Mouse (Mus musculus) liver, embryonic 14.5 days (tissue): Measurements from ENCODE around the gene Hoxb8. TPM values are rescaled to one million over a fixed set of nuclear protein-coding genes. Genes with fewer than 3 reads are reported as not detected.

Experiments
- ATAC-seq: fragments of 200-750 bp; cut with Nextera tagmentation; 2 replicates; pipeline ENCODE4 v1.8.0; 2017; ENCODE audit warnings: moderate number of reproducible peaks, mild to moderate bottlenecking, moderate library complexity; ENCODE audit not compliant: insufficient read depth
- DNase-seq, 3 experiments: peaks; one replicate each; pipeline ENCODE4 v3.0.0-alpha.2; 2012 to 2013; ENCODE audit warnings: low read depth in 3 of 3, low spot score in 3 of 3
- H3K27ac ChIP-seq: fragments of 300-500 bp; sonication (generic); 2 replicates; pipeline ENCODE4 v1.5.1; 2014; ENCODE audit warnings: moderate library complexity, mild to moderate bottlenecking, control low read depth, inconsistent platforms
- H3K27me3 ChIP-seq: fragments of 300-500 bp; sonication (generic); 2 replicates; pipeline ENCODE4 v1.6.1; 2014; ENCODE audit warnings: mild to moderate bottlenecking, low read length, moderate library complexity; ENCODE audit not compliant: control insufficient read depth, insufficient read depth
- H3K36me3 ChIP-seq: fragments of 300-500 bp; sonication (generic); replicated peaks from 2 replicates; pipeline ENCODE4 v1.6.1; 2014; ENCODE audit warnings: low read depth; ENCODE audit not compliant: control insufficient read depth, insufficient read depth
- H3K4me1 ChIP-seq, 2 experiments: fragments of 200-500 bp in 1 of 2; fragments of 300-500 bp in 1 of 2; sonication (generic) in 1 of 2; replicated peaks; 2 replicates each; pipeline ENCODE4 v1.6.1; 2012 to 2014; ENCODE audit warnings: antibody characterized with exemption in 1 of 2, inconsistent platforms in 1 of 2, low read length in 1 of 2; ENCODE audit not compliant: control insufficient read depth in 2 of 2, insufficient read depth in 2 of 2
- H3K4me2 ChIP-seq: fragments of 300-500 bp; sonication (generic); 2 replicates; pipeline ENCODE4 v1.6.1; 2014; ENCODE audit warnings: low read depth, mild to moderate bottlenecking, control low read depth, moderate library complexity
- H3K4me3 ChIP-seq, 2 experiments: fragments of 200-500 bp in 1 of 2; fragments of 300-500 bp in 1 of 2; sonication (generic) in 1 of 2; 2 replicates each; pipeline ENCODE4 v1.5.1; 2012 to 2014; ENCODE audit warnings: low read depth in 2 of 2, low read length in 2 of 2, mild to moderate bottlenecking in 2 of 2, control low read depth in 1 of 2, inconsistent platforms in 1 of 2, moderate library complexity in 1 of 2; ENCODE audit not compliant: insufficient read depth in 1 of 2
- H3K9ac ChIP-seq: fragments of 300-500 bp; sonication (generic); replicated peaks from 2 replicates; pipeline ENCODE4 v1.6.1; 2014; ENCODE audit warnings: mild to moderate bottlenecking, control low read depth, moderate library complexity
- H3K9me3 ChIP-seq: fragments of 300-500 bp; sonication (generic); 2 replicates; pipeline ENCODE4 v1.6.1; 2016; ENCODE audit warnings: low read length, mixed read lengths; ENCODE audit not compliant: control insufficient read depth
- CTCF ChIP-seq: IDR thresholded peaks from 2 replicates; pipeline ENCODE4 v1.5.1; 2016; ENCODE audit warnings: antibody characterized with exemption, low read depth, control low read depth
- EP300 ChIP-seq: IDR thresholded peaks from 2 replicates; pipeline ENCODE4 v1.6.1; 2016; ENCODE audit warnings: antibody characterized with exemption, low read depth
- WGBS: fragments of 180-500 bp; shearing (Covaris S2); extraction: QIAGEN DNeasy Blood & Tissue Kit; methylation state at CpG from one replicate; pipeline ENCODE4 v1.1.7; 2014; ENCODE audit not compliant: insufficient replicate concordance; 5-methylcytosine and 5-hydroxymethylcytosine counted together
- polyA plus RNA-seq, 2 experiments: library from polyadenylated mRNA; depleted of rRNA in 1 of 2; stranded (reverse) in 1 of 2; unstranded in 1 of 2; fragments of >200 nt; fragmentation: Nextera tagmentation in 1 of 2; extraction: Ambion mirVana in 1 of 2; gene quantifications; 2 replicates each; pipeline versions ENCODE4 v1.2.1 to v1.2.3; 2012 to 2014

Gene Hoxb8
- polyA plus RNA-seq, 2 experiments, result 0.03 TPM; not detected in 1

- H3K9me3 ChIP-seq, result no peaks in the 10 kb centered on the region
- 7% methylated on average over 12 of the region's 12 CpGs for WGBS
- no peaks in the 10 kb centered on the region for H3K4me1 ChIP-seq
- DNase-seq (no peak), ATAC-seq (no peak)
- TF ChIP-seq CTCF (no peak), EP300 (no peak)
- H3K9ac ChIP-seq, result no peak overlapping the region
- no peak overlapping the region for H3K4me3 ChIP-seq
- H3K27me3 ChIP-seq, result peaks cover 79% of the 10 kb centered on the region
- H3K27ac ChIP-seq, result no peak overlapping the region
- H3K4me2 ChIP-seq, result no peak overlapping the region
- no peaks in the 10 kb centered on the region for H3K36me3 ChIP-seq
Measured at GRCm38 (mm10) chr11:96252541-96253120, 29.1 kb upstream of the Hoxb8 start.

- H3K36me3 ChIP-seq, result no peaks in the 10 kb centered on the region
- no peaks in the 10 kb centered on the region for H3K4me1 ChIP-seq
- DNase-seq (no peak), ATAC-seq (no peak)
- no peaks in the 10 kb centered on the region for H3K9me3 ChIP-seq
- TF ChIP-seq CTCF, result no peak
- TF ChIP-seq EP300, result no peak
- H3K4me3 ChIP-seq, result no peak overlapping the region
- H3K9ac ChIP-seq, result no peak overlapping the region
- H3K4me2 ChIP-seq, result no peak overlapping the region
- WGBS, result 3% methylated on average over 11 of the region's 11 CpGs
- no peak overlapping the region for H3K27ac ChIP-seq
- peaks cover 93% of the 10 kb centered on the region for H3K27me3 ChIP-seq
Measured at GRCm38 (mm10) chr11:96254221-96254620, 27.5 kb upstream of the Hoxb8 start.

- no peak for ATAC-seq
- TF ChIP-seq CTCF (no peak), EP300 (no peak)
- H3K4me3 ChIP-seq, result no peak overlapping the region
- H3K9ac ChIP-seq, result no peak overlapping the region
- H3K27me3 ChIP-seq, result peaks cover 94% of the 10 kb centered on the region
- no peaks in the 10 kb centered on the region for H3K4me1 ChIP-seq
- no peak overlapping the region for H3K27ac ChIP-seq
- H3K4me2 ChIP-seq, result no peak overlapping the region
- no peaks in the 10 kb centered on the region for H3K9me3 ChIP-seq
- 2% methylated on average over 39 of the region's 39 CpGs for WGBS
- DNase-seq, result no peak
- no peaks in the 10 kb centered on the region for H3K36me3 ChIP-seq
Measured at GRCm38 (mm10) chr11:96255111-96255995, 26.4 kb upstream of the Hoxb8 start.

- H3K27me3 ChIP-seq, result peaks cover 94% of the 10 kb centered on the region
- H3K27ac ChIP-seq, result no peak overlapping the region
- H3K4me2 ChIP-seq, result no peak overlapping the region
- H3K9me3 ChIP-seq, result no peaks in the 10 kb centered on the region
- TF ChIP-seq CTCF (no peak), EP300 (no peak)
- no peak for DNase-seq
- ATAC-seq, result no peak
- H3K4me3 ChIP-seq, result no peak overlapping the region
- no peaks in the 10 kb centered on the region for H3K4me1 ChIP-seq
- H3K36me3 ChIP-seq, result no peaks in the 10 kb centered on the region
- WGBS, result 4% methylated on average over 14 of the region's 14 CpGs
- H3K9ac ChIP-seq, result no peak overlapping the region
Measured at GRCm38 (mm10) chr11:96255996-96256445, 25.7 kb upstream of the Hoxb8 start.

GRCm38 (mm10) chr11:96257141-96257540, 24.6 kb upstream of the Hoxb8 start:
- Histone ChIP-seq H3K9me3 (no peaks in the 10 kb centered on the region), H3K36me3 (no peaks in the 10 kb centered on the region), H3K27me3 (peaks cover 94% of the 10 kb centered on the region), H3K9ac (no peak overlapping the region), H3K4me2 (no peak overlapping the region), H3K4me3 (no peak overlapping the region), H3K4me1 (no peaks in the 10 kb centered on the region), H3K27ac (no peak overlapping the region)
- DNase-seq (no peak), ATAC-seq (no peak)
- WGBS, result 15% methylated on average over 2 of the region's 2 CpGs
- no peak for TF ChIP-seq CTCF
- TF ChIP-seq EP300, result no peak
